Mouse (Mus musculus) CD4-positive helper T cell, adult 2 months (primary cell): ENCODE measurements around the gene Zfp644.
A peak's percentile ranks its signal among the peaks of the same experiment; 100 is the strongest.

Experiments used
- DNase-seq: peaks from one replicate; pipeline ENCODE4 v3.0.0-alpha.2; 2012; ENCODE audit warnings: low read depth, missing footprints, low spot score

Gene Zfp644

DNA sequence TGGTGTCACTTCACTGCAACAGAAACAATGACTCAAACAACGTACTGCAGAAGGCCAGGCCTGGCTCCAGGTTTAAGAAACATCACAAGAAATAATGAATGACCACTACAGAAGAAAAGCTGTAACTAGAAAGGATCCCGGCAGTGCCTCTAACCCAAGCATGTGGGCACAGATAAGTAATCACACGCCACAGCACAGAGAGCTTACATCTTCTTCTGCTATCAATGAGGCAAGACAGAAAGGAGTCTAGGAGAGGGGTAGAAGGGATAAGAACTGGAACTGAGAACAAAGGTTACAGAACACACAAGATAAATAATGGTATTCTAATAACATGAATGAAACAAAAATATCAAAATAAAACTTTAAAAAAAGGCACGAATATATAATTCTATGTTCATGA lies 32.2 kb downstream of the Zfp644 start:
- no peak for DNase-seq

DNA sequence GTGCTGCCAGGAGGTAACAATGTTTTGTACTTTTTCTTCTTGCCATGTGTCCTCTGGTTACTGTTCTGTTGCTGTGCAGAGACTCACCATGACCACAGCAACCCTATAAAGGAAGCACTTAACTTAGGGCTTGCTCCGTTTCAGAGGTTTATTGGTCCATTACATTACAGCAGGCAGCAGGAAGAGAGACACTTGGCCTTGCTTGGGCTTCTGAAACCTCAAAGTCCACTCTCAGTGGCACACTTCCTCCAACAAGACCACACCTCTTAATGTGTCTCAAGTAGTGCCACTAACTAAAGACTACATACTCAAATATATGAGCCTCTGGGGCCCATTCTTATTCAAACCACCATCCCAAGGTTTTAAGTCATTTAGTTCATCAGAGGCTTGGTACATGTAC lies 36.2 kb downstream of the Zfp644 start:
- no peak for DNase-seq

DNA sequence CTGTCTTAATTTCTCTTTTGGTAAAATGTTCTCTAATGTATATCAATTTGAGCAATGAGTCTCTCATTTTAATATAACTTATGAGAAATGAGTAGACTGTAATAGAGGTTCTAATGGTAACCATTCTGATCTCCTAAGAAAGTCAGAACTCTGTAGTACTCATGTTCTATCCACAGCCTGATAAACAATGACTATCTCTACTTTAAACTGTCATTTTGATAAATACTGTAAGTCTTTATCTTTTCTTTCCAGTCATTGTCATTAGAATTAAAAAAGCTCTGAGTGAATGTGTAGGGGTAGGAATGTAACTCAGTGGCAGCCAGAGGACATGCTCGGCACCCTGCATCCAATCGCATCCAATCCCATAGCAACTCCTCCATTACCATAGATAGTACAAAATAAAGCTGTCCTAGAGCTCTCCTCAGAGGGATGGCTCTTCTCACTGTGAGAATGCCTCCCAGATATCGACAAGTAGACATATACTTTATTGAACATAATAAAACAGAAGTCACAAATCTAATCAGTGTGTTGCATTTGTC lies 44.2 kb downstream of the Zfp644 start:
- DNase-seq, result no peak

DNA sequence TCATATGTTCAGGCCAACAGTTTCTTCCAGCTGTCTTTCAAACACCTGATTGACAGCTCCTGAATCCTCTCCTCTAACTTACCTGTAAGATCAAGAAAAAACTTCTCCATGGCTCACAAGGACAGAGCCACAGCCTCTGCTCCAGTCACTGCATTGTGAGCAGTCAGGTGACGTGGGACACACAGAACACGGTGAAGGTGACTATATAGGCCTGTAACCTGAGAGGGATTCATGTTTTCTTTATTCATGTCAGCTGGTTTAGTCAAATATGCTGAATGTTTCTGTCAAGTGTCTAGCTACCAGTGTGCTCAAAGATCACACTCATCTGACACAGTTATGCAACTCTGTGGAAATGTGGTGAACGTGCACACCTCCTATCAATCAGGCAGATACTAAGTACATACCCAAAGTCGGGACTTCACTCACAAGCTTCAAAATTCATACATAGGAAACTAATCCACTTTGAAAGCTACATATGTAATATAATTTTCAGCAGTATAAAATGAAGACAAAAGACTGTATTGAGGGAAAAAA lies 44.8 kb downstream of the Zfp644 start:
- no peak for DNase-seq

DNA sequence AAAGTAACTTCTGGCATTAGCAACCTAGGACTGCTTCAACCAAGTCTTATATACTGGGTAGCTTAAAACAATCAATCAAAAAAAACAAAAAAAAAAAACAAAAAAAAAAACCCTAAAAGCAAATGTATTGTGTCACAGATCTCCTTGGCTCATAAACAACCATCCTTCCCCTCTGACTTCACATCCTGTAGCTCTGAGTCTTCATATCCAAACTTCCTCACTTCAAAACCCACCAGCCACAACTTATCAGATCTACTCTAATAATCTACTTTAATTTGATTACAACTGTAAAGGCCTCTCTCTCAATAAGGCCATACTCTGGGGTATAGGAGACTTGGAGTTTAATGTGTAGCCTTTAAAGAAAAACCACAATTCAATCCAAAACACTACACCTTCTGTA lies 47.1 kb downstream of the Zfp644 start:
- DNase-seq, result peak; percentile 42

DNA sequence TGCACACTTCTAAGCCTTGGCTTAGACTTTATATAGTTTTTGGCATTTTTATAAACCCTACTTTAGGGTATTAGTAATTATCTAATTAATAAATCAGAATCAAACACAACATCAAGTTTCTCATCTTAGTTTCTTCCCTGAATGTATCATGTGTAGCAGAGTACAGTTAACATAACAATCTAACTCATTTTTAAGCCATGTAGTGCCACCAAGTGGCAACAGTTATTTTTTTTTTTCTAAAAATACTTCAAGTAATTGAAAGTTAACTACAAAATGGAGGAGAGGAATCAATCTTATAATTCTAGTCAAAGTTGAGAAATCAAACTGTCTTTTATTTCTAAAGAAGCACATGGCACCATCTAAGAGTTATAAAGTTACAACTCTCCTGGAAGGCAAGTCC lies 47.6 kb downstream of the Zfp644 start:
- peak; percentile 13 for DNase-seq

DNA sequence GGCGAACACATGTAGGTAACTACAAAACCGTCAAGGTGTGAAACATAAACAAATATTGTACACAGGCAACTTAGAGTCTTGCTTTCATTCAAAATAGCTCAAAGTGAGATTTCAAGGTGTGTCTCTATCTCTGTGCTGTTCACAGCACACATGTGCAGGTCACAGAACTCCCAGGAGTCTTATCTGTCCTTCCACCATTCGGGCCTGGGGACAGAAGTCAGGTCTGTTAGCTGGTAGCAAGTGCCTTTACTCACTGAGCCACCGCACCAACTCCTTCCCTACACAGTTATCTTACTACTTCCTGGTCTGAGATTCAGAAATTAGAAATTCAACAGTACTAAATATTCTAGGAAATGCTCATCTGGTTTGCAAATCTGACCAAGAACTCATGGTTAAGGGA lies 53.7 kb downstream of the Zfp644 start:
- DNase-seq, result no peak

DNA sequence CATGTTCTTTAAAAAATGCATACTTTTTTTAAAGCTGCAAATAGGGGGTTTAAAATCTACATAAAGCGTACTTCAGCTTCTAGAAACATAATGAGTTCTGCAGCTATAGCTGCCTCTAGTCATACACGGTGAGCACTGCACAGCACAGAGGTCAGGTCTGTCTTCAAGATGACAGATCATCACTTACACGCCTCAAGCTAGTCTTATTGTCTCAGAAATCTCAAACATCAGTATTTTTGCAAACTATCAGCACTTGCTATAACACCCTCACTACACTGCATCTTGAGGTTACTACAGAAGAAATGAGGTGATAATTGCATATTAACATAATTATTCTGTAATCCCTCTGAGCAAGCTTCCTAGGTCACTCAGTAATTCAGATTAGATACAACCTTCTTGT lies 55.2 kb downstream of the Zfp644 start:
- DNase-seq, result no peak

DNA sequence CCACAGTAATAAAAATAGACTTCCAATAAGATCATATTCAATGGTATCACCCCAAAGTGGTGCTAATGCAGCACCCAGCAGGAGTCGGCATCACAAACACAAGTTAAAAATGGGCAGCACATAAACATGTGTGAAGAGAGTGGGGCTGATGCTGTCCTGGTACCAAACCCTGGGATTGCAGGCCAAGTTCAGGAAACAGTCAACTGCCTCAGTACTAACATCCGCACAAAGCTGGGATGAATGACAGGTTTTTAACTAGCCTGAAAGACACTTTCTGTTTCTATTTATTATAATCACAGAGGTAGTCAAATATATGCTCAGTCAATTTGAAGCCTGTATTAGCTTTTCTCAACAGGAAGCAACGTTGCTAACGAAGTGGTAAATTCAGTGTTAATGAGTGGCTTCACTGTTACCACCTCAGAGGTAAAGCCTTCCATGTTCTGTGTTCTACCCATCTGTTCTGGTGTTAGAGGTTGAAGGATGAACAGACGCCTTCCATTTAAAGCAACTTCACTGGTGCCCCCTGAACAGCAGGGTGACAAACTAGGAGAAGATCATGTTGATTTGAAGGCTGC lies 56.8 kb downstream of the Zfp644 start:
- DNase-seq, result no peak

DNA sequence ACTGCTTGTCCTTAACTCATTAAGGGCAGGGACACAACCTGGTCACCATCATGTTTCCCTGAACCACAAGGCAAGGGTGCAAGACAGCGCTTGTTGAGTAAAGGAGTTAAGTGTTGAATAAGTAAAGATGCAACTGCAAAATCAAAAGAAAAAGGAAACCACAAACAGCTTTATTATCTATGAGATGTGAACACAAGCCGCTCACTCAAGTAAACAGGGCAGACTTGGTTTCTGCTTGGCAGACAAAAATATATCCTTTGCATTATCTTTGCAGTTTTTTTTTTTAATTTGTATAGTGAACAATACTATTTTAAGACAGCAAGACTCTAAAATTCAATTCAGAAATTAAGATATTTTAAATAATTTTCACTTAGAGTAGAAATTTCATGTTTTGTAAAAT lies 57.5 kb downstream of the Zfp644 start:
- DNase-seq, result no peak

DNA sequence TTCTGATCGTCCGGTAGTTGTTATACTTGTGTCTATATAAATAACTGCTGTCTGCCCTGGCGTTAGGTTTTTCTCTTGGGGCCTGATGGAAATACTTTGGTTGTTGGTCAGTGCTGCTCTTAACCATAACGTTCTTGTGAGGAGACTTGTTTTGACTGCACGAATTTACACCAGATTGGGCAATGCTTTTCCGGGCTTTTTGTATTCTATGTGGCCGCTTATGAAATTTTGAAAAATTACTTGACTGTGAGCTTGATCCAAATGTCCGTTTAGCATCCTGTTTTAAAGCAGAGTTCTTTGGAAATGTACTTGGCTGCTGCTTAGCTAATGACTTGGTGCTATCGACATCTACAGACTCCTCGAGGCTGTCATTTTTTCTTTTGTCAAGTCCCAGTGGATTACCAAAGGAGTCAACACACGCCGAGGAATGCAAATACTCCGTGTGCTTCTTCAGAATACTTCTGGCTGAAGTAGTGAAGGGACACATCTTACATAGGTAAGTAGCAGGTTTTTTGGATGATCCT lies 60.6 kb downstream of the Zfp644 start:
- no peak for DNase-seq

DNA sequence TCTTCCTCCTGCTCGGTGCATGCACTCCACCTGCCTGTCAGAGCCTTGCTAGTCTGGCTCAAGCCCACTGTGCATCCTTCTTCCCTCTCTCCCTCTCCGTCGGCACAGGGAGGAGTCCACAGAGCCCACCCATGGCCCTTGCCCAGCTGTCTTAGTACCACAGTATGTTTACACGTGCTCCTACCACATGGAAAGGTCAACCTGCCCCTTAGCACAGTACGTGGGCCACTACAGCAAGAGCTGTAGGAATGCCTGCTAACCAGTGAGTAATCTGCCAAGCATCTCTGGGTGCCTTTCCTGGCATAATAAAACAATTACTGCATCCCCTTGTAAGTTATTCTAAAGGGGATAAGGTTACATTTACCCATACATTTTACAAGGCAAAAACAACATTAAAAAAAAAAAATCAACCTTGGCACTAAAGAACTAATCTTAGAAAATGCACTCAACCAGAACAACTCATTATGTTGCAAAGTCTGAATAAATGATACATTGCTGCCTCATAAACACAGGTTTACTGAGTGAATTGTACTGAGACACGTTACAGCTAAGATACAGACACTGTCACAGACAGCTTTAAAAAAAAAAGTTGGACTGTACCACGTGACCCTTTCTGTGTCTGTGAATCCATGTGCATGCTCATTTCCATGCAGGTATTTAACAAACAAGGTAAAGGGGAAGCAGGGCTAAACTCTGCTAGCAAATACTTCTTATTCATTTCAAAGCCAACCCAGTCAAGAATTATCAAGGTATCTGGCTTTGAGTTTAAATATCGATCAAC lies 68.5 kb downstream of the Zfp644 start:
- DNase-seq, result no peak

DNA sequence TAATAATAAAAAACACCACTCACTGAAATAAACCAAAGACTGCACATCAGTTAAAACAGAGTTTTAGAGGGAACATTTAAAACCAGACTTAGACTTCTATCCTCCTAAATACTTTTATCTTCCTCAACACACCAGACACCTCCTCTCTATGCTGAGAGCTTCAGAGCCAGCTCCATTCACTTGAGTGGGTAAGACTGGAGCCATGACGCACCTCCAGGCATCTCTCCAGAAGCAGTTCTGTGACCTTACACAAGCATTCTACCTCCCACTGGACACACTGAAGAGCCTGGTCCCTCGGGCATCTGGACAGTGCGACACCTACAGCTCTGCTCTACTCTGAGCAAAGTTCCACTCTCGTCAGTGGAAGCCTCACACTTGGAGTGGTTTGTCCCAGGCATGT lies 73.8 kb downstream of the Zfp644 start:
- DNase-seq, result no peak

DNA sequence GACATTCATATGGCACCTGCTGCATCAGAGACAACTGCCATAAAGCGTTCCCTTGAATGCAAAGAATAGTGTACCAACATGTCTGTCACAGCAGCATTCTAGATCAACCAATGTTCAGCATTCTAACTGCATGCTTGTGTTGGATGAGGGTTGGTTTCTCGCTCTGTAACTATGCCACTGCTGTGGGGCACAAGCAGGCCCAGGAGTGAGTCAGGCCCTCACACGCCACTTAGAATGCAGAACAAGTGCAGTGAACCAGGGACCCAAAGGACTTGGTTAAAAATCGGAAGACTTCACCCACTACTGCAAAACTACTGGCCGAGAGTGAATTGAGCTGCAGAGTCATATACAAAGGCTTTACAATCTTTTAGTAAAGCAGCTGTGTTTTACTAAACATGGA lies 74.9 kb downstream of the Zfp644 start:
- no peak for DNase-seq

DNA sequence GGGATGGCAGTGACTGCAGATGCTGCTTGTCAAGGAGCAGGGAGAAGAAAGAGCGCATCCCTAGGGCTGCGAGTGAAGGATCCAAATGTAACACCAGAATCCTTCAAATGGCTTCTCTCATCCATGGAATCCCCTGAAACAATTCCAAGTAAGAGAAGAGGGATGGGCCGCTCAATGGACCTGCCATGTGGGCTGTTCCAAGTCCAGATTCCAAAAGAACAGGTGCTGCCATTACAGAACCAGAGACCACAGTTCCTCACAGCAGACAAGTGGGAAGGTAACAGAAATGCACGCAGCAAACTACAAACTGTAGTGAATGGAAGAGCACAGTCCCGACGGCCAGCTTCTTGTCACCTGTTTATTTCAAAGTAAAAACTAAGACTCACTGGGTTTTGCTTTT lies 76.6 kb downstream of the Zfp644 start:
- no peak for DNase-seq

DNA sequence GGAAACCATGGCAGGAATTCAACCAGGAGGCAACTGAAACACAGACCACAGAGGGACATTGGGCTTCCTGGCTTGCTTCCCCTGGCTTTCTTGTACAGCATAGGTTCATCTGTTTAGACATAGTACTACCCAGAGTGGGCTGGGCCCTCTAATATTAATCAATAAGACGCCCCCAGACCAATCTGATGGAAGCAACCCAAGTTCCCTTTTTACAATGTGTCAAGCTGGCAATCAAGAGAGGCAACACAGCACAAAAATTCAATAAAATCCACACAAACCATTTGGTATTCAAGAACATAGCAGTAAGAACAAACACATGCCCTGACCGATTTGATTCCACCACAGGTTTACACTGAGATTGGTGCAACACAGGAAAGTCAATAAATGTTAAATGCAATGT lies 82.1 kb downstream of the Zfp644 start:
- DNase-seq, result no peak

DNA sequence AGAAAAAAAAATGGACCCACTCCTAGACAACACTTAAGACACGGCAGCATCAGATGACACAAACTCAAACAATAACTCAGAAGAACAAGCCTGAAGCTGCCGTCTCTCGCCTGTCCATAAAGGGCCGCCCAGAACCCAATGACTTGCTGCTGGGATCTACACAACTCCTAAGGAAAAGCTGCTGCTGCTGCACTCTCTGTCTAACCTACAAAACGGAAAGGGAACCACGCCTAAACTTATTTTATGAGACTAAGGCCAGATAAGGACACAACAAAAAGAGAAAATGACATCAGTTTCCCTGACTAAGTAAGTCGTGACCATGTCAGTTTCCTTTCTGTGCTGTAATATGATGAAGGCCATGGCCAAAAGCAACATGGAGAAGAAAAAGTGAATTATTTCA lies 82.5 kb downstream of the Zfp644 start:
- DNase-seq, result no peak

DNA sequence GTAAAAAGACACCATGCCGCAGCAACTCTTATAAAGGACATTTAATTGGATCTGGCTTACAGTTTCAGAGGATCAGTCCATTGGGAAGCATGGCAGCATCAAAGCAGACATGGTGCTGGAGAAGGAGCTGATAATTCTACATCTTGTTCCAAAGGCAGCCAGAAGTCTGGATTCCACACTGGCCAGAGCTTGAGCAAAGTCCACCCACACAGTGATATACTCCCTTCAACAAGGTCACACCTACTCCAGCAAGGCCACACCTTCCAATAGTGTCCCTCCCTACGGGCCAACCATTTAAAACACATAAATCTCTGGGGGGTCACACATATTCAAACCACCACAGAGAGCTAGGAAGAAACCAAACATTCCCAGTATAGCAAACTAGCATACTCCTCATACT lies 84.9 kb downstream of the Zfp644 start:
- no peak for DNase-seq

DNA sequence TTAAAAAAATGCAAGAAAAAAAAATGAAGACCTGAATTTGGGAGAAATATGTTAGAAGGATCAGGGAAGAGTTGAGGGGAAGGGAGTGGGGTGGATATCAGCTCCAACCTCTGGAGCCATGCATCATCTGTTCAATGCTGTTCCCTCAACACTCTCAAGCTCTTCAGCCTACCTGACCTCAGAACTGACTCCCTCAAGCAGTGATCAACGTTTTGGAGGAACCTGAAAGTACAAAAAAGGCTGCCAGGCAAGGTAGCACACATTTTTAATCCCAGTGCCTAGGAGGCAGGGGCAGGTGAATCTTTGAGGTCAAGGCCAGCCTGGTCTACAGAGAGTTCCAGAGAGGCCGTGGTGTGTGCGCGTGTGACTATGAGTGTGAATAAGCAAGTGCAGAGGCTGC lies 88.3 kb downstream of the Zfp644 start, which contains the start of gene Gm17304:
TSS of gene Gm17304 (plus strand) at position 301 of the 400 bp plus-strand sequence.
- no peak for DNase-seq

DNA sequence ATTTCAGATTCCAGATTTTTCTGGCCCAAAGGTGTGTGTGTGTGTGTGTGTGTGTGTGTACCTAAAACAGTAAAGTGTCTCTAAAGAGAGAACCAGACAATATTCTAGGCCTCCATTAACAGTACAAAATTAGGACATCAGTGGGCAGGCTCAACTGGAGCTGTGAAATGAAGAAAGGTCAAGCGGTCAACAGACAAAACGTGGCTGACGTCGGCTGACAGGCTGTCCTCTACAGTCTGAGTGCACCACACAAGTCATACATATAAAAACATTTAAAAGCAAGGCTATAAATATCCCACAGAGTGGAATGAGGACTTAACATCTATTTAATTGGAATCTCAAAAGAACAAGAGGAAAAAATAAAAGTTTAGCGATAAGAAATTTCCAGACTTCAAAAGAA lies 90.0 kb downstream of the Zfp644 start:
- DNase-seq, result no peak

DNA sequence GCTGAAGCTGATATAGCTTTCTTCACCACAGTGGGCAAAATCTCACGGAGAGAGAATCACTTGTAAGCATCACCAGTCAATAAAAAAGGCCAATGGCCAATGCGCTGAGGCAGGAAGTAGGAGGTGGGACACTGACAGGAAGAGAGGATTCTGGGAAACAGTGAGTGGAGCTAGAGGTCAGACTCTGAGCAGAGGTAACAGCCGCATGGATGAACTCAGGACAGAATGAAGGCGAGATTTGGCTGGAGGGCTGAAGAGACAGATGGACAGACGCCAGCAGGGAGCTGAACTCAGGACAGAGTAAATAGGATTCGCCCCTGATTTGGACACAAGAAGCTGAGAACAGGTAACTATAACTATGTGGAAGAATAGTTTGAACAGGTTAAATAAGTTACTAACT lies 92.0 kb downstream of the Zfp644 start:
- no peak for DNase-seq

DNA sequence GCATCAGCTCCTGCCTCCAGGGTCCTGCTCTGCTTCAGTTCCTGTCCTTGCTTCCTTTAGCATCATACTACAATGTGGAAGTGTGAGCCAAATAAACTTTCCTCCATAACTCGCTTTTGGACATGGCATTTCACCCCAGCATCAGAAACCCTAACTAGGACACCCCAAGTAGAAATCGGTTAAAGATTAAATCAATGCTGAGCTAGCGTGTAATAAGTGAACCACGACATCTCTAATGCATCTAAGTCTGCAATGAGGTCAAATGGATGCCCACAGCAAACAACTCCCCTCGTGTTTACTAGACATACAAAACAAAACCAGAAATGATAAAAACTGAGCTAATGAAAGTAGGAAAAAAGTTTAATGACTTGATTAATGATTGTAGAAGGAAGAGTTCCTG lies 92.7 kb downstream of the Zfp644 start:
- no peak for DNase-seq

DNA sequence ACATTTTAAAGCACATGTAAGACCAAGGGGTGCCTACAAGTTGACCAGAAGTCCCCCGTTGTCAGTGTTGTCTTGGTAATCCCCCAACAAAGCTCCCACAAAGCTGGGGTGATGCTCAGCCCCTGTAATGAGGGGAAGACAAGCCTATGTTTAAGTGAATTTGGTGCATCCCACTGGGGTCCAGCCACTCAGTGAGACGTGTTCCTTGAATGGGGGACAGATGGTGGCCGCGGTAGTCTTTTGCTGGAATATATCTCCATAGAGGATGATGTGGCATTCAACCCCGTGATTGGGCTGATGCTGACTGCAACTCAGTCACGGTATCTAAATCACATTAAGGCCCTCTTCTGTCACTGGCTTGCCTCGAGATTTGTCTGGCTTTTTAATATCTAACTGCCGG lies 97.6 kb downstream of the Zfp644 start:
- DNase-seq, result no peak
